Mouse (Mus musculus): ENCODE data around the gene Sla2.
"Not testable (repeated sequence)": the region's sequence is repeated elsewhere in the genome, so short reads cannot be mapped to it uniquely, and the experiment has no call there.

Gene Sla2

DNA sequence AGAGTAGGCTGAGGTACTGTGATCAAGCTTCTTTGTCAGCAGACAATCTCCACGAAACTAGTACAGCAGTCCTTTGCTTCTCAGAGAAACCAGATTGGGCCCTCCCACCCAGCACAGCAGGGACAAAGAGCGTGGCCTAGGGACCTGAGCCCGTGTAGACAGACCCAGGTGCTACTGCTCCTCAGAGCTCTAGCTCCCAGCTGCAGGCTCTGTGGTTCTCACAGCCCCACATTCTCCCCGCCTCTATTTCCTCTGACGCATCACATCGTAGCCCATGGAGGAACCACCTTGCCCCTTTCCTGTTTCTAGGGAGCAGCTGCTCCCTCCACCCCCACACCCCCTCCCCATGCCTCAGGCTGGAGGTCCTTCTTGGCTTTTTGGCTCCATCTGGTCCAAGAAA, at the start of gene Sla2:
Sla2 (minus strand) TSS at position 176 of the 400 bp plus-strand sequence.
- DNase-seq (ENCODE audit: low read depth, low spot score): no peak

- no peak for DNase-seq (ENCODE audit: low read depth, low spot score)
Measured at GRCm38 (mm10) chr2:156935005-156935404, 48.0 kb upstream of the Sla2 start.

- DNase-seq (ENCODE audit: low read depth, low spot score): no peak
Measured at GRCm38 (mm10) chr2:156933426-156933825, 46.4 kb upstream of the Sla2 start.

DNA sequence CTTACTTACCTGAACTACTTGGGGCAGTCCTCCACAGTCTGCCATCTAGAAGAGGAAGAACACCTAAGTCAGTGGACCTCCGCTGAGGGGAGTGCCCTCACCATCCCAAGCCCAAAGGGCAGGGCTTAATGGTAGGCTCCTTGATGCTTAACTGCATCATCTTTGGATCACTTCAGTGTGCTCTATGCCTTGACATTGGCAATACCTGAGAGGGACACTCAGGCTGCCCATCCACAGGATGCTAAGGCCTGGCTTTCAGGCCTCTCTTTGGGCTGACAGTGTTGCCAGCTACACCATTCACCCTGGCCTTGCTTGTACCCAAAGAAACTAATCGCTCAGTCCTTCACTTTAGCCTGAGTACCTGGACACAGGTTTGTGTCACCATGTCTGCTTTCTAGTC, 44.4 kb upstream of the Sla2 start:
- DNase-seq (ENCODE audit: low read depth, low spot score): no peak

DNA sequence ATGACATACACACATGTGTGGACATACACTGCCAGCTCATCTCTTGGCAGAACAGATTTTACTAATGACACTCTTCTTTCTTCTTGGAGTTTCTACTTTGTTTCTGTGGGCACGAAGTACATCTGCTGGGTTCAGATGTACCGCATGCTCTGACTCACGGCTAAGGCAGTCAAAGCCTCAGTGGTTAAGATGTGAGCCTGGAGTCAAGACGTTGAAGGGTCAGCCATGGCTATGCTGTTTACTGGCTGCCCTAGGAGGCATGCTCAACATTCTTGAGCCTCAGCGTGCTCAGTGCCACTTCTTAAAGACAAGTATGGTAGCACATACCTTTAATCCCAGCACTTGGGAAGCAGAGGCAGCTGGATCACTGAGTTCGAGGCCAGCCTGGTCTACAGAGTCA, 43.6 kb upstream of the Sla2 start:
- DNase-seq (ENCODE audit: low read depth, low spot score): no peak

- DNase-seq (ENCODE audit: low read depth, low spot score): no peak
Measured at GRCm38 (mm10) chr2:156929519-156930120, 42.6 kb upstream of the Sla2 start.

DNA sequence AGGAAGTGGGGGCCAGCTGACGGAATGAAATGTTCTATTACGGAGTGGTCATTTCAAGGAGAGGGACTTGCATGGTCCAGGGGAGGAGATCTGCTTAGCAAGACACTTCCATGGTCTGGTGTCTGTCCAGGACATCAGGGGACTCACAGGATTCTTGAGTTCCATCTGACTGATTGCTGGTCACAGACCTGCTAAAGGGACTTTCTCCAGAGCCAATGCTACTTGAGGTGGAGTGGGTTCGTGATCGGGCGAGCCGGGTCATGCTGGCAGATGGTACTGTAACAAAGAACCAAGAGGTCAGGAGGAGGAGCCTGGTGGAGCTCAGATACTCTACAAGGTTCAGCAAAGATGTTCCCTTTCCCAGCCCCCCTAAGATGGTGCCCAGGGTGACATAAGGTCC, 41.6 kb upstream of the Sla2 start:
- DNase-seq (ENCODE audit: low read depth, low spot score): no peak

GRCm38 (mm10) chr2:156927663-156928062, 40.7 kb upstream of the Sla2 start:
- DNase-seq (ENCODE audit: low read depth, low spot score): no peak

DNA sequence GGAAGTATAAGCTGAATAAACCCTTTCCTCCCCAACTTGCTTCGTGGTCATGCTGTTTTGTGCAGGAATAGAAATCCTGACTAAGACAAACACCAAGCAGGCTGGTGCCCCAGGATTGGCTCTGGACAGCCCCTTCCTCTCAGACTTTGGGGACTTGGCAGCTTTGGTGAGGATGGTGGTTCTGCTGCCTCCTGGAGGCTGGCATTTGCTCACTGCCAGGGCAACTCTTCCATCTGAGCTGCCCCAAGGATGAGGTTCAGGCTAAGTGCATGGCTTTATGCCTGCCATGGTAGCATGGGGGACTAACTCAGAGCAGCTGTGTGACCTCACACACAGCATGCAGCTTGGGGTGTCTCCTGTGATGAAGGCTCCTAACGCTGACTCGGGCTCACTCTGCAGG, 38.6 kb upstream of the Sla2 start:
- not testable (repeated sequence) for DNase-seq (ENCODE audit: low read depth, low spot score)

GRCm38 (mm10) chr2:156925075-156925474, 38.1 kb upstream of the Sla2 start:
- DNase-seq (ENCODE audit: low read depth, low spot score): not testable (repeated sequence)

DNA sequence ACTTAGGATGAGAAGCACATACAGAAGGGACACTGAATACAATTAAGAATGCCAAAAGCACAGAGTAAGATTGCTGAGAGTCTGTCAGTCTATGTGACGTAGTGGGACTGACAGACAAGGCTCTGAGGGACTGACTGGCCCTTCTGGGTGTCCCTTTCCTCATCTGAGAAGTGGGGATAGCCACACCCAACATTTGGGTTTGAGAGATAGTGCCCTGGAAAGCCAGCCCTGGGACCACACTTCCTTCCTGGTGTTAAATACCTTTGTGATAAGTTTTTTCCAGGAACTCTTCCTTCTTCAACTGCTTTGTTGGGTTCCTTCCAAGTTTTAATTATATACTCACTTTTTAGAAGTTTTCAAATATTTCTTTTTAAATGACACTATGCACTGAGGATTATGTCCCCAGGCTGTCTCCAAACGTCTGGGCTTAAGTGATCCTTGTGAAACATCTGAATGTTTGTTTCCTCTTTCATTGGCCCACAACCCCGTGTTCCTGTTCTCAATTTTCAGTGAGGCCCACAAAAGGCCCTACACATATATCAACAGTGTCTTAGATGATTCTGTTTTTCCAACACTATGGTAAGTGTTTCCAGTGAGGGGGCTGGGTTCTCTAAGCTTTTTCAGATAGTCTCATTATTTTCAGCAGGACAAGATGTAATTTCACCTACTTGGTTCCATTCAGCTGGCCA, 37.4 kb upstream of the Sla2 start:
- DNase-seq (ENCODE audit: low read depth, low spot score): no peak

- DNase-seq (ENCODE audit: low read depth, low spot score): no peak
Measured at GRCm38 (mm10) chr2:156923057-156923456, 36.1 kb upstream of the Sla2 start.

GRCm38 (mm10) chr2:156919796-156920195, 32.8 kb upstream of the Sla2 start:
- no peak for DNase-seq (ENCODE audit: low read depth, low spot score)

GRCm38 (mm10) chr2:156919191-156919590, 32.2 kb upstream of the Sla2 start:
- DNase-seq (ENCODE audit: low read depth, low spot score): not testable (repeated sequence)

DNA sequence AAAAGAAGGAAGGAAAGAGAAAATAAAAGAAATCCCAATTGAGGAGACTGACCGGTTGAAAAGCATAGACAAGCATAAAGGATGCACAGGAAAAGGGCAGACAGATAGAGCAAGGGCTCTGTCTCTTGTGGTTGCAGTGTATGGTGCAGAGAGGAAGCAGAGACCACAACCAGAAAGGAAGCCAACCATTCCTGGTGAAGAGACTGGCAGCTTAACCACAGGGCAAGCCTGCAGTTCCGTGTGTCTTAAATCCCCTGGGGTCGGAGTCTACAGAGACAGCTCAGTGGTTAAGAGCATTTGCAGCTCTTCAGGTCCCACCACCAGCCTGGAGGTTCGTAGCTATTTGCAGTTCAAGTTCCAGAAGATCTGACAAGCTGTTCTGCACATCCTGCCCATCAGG, 31.6 kb upstream of the Sla2 start:
- no peak for DNase-seq (ENCODE audit: low read depth, low spot score)

GRCm38 (mm10) chr2:156916419-156917125, 29.6 kb upstream of the Sla2 start:
- no peak for DNase-seq (ENCODE audit: low read depth, low spot score)

GRCm38 (mm10) chr2:156915559-156915958, 28.6 kb upstream of the Sla2 start:
- no peak for DNase-seq (ENCODE audit: low read depth, low spot score)

DNA sequence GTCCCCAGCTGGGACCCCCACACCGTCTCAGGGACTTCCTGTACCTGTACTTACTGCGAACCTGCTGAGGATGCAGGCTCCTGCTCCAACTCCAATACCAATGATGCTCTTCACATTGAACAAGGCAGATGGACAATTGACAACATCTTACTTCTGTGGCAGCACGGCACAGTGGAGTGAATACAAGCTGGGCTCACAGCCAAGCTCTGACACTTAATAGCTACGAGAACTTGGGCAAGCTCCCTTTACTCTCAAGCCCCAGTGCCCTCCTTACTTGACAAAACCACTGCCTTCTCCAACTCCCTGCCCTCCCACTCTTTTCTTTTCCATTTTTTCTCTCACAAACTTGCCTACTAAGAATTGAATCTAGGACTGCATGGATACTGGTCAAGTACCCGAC, 26.2 kb upstream of the Sla2 start:
- no peak for DNase-seq (ENCODE audit: low read depth, low spot score)

- not testable (repeated sequence) for DNase-seq (ENCODE audit: low read depth, low spot score)
Measured at GRCm38 (mm10) chr2:156905931-156906330, 18.9 kb upstream of the Sla2 start.

DNA sequence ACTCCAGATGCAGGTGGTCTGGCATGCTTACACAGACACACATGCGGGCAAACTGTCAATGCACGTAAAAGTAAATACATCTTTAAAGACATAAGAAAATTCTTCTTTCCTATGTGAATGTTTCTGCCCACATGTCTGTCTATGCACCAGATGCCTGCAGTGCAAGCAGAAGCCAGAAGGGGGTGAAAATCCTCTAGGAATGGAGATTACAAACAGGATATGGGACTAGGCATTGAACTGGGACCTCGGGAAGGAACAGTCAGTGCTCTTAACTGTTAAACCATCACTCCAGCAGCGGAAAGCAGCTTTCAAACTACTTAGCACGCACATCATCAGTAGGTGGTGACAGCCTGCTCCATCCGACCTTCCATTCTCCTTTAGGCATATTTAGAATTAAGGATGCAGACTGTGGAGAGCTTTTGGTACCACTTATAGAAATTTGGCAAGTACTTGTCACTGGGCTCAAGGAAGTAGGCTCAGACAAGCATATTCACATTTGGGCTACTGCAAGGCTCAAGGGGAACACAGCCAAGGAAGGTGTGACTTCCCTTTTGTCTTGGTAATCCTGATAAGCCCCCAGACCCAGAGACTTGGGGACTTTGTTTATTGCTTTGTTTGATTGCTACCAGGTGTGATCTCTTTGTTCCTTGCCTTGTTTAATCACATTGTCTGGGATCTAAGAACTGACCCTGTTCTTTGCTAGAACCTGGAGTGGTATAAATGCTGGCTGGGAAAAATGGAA, 18.2 kb upstream of the Sla2 start:
- DNase-seq (ENCODE audit: low read depth, low spot score): peak; percentile 50

GRCm38 (mm10) chr2:156903367-156903766, 16.4 kb upstream of the Sla2 start:
- DNase-seq (ENCODE audit: low read depth, low spot score): no peak

DNA sequence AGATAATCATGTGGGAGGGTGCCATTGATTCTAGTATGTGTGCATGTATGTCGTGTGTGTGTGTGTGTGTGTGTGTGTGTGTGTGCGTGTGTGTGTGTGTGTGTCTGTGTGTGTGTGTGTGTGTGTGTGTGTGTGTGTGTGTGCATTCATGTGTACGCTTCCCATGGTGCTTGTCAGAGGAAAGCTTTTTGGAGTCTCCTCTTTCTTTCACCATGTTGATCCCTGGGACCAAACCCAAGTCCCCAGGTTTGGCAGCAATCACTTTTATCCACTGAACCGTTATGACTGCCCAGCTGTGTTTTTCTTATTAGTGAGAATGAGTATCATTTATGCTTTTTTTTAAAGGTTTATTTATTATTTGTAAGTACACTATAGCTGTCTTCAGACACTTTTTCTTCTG, 15.4 kb upstream of the Sla2 start:
- DNase-seq (ENCODE audit: low read depth, low spot score): not testable (repeated sequence)

All from telencephalon, adult 2 months (tissue).